Mouse (Mus musculus): ENCODE measurements around the gene Impdh1.
"Not testable (repeated sequence)": the region's sequence is repeated elsewhere in the genome, so short reads cannot be mapped to it uniquely, and the experiment has no call there.

Impdh1 gene

DNA sequence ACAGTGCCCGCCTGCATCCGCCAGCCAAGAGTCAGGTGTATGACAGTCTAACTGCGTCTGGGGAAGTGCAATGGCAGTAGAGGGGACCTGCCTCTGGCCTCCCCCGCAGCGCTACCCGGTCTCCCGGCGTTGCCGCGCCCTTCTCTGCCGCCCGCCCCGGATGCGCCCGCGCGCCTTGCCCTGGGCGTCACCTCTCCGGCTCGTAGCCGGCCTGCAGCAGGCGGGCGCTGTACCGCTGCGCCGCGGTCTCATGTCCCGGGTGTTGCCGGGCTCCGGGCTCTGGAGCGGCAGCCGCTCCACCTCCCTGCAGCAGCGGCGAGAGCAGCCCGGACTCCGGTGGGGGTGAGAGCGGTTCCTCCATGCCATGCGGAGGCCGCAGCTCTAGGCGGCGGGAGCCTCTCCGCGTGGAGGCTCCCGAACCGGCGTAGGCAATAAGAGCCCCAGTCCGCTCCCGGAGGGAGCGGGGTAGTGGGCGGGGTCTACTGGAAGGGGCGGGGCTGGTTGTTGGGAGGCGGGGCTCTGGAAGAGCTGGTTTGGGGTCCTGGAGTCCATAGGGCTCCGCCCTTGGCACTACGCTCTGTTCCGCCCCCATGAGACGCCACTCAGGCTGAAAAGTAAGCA, at the start of gene Impdh1:
Gene Impdh1, minus strand, starts transcription at position 484 of the 621 bp plus-strand sequence.
- peak; percentile 33 for DNase-seq

DNA sequence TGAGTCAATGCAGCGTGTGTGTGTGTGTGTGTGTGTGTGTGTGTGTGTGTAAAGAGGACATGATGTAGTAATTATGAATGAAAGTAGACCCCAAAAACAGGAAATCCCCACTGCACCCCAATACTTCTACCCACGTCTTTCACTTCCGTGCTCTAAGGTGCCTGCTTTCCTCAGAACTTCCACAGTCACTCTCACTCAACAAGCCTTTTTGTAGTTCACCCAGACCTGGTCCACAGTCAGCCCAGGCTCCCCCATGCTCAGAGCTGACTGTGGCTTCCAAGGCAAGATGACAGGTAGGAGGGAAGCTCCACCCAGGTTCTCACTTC, 48.3 kb upstream of the Impdh1 start:
- DNase-seq = no peak

DNA sequence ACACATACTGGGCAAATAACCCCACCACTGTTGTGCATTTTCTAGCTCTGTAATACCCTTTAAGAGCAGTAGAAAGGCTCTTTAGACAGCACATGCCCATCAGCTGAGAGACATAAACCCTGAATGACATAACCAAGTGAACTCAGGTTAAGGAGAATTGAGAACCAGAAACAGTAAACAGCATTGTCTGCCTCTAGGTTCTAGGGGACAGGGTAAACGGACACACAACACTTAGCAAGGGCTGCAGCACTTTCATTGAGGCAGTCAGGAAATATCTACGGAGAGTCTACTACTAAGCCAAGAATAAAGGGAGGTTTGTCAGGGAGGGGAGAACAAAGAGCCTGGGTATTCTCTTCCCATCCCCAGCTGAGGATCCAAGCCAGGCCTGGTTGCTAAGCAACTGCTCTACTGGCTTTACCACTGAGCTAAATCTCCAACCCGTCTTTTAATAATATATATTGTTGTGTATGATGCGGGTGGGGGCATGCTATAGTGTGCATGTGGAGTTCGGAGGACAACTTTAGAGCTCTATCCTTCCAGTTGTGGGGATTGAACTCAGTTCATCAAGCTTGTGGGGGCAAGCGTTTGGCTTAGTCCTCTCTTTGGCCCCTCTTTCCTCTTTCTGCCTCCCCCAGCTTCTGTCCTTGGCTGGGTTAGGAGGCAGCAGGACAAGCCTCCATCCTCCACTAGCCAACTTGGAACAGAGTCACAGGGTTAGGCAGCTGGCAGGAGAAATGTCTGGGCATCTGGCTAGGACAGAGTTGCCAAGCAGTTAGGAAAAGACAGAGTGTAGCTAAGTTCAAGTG, 47.7 kb upstream of the Impdh1 start:
- peak; percentile 69 for DNase-seq

DNA sequence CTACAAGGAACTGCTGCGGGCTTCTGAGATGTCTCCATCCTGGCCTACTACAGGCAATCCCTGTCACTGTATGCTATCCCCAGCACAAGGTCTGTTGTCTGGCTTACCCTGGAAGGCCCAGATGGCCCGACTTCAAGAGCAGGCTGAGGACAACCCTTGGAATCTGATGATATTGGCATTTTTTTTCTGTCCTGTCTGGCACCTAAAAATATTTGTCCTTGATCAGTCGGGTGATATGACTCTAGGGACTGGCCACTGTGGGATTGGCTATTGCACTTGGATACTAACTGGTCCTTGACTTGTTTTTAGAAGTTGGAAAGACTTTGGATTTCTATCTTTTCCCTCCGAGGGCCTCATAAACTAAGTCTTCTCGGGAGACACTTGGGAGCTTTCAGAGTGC, 45.7 kb upstream of the Impdh1 start:
- DNase-seq = no peak

DNA sequence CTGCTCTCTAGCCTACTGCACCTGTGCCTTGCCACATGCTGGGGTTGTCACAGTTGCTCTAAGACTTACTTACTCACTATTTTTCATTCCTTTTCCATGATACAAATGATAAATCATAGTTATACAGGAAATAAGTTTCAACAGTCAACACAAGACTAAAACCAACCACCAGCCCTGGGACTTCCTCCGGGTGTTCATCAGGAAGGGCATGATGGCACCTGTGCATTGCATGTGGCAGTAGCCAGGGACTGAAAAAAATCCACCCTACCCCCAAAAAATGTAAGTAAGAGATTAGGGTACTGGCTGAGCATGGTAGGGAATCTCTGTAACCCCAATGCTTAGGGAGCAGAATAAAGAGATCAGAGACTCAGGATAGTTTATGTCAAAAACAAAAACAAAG, 43.3 kb upstream of the Impdh1 start:
- no peak for DNase-seq

GRCm38 (mm10) chr6:29247072-29247471, 30.9 kb upstream of the Impdh1 start:
- no peak for DNase-seq

DNA sequence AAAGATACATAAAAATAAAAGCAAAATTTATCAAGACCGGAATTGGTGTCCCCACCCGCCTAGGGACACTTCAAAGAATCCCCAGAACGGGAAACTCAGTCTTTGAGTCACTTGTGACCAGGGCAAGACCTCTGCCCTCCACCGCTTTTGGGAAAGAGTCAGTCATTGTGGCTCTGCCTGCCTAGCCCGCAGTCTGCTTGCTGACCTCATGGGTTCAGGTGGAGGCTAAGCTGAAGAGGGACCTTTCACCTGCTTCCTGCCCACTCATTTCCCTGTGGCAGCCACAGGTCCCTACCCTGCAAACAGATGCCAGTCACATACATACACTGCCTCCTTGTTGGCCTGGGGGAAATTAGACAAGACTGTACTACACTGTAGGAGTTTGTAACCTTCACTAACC, 30.4 kb upstream of the Impdh1 start:
- DNase-seq = no peak

- no peak for DNase-seq
Observed at GRCm38 (mm10) chr6:29246183-29246582, 30.0 kb upstream of the Impdh1 start.

- no peak for DNase-seq
Observed at GRCm38 (mm10) chr6:29245272-29246120, 29.3 kb upstream of the Impdh1 start.

DNA sequence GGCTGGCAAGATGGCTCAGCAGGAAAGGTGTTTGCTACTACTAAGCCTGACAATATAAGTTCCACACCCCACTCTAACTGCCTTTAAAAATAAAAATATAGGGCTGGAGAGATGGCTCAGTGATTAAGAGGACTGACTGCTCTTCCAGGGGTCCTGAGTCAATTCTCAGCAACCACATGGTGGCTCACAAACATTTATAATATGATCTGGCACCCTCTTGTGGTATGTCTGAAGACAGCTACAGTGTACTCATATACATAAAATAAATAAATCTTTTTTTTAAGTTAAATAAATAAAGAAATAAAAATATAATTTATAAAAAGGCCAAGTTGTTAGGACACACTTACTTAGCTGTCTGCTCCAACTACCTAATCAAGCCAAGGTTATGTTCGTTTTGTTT, 26.1 kb upstream of the Impdh1 start:
- no peak for DNase-seq

- no peak for DNase-seq
Observed at GRCm38 (mm10) chr6:29241697-29242096, 25.5 kb upstream of the Impdh1 start.

GRCm38 (mm10) chr6:29240806-29241205, 24.6 kb upstream of the Impdh1 start:
- peak; percentile 15 for DNase-seq

GRCm38 (mm10) chr6:29234272-29234671, 18.1 kb upstream of the Impdh1 start:
- no peak for DNase-seq

DNA sequence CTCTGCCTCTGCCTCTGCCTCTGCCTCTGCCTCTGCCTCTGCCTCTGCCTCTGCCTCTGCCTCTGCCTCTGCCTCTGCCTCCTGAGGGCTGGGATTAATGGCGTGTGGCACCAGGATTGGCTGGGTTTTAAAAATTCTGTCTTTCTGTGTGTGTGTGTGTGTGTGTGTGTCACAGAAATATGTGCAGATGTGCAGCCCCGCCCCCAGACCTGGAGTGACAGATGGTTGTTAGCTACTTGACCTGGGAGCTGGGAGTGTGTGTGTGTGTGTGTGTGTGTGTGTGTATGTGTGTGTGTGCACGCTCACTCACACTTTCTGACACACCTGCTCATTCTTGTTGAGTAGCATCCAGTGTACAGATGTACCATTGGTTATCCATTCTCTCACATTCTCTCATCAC, 17.5 kb upstream of the Impdh1 start:
- no peak for DNase-seq

DNA sequence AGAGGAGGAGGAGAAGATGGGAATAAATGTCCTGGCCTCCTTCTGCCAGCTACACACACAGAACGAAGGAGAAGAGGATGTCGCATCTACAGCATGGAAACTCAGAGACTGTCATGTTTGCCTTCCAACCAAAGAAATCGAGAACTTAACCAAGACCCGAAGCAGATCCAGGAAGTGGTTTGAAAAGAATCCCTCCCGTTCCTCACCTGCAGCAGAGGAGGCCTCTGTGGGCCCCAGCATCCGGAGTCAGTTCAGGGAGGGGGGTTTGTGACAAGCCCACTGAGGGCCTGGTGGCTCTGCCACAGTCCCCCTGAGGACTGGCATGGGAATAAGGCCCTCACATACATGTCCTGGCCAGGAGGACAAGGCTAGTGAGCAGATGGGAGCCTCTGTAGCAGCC, 16.2 kb upstream of the Impdh1 start:
- no peak for DNase-seq

- no peak for DNase-seq
Observed at GRCm38 (mm10) chr6:29231799-29232198, 15.6 kb upstream of the Impdh1 start.

DNA sequence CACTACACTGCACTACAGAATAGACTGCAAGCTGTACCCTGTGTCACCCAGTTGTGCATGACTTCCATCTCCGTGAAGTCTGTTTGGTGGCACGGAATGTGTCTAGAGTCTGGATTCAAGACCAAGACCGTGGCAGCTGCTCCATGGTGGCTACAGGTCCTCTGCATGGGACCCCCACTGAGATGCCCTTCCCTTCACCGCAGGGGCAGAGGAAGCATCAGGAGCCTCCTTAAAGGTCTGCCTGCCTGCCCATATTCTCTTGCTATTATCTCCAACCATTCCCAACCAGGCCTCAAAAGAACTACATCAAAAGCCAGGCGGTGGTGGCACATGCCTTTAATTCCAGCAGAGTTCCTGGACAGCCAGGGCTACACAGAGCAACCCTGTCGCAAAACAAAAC, 14.2 kb upstream of the Impdh1 start:
- DNase-seq = no peak

GRCm38 (mm10) chr6:29229265-29229913, 13.2 kb upstream of the Impdh1 start:
- no peak for DNase-seq

DNA sequence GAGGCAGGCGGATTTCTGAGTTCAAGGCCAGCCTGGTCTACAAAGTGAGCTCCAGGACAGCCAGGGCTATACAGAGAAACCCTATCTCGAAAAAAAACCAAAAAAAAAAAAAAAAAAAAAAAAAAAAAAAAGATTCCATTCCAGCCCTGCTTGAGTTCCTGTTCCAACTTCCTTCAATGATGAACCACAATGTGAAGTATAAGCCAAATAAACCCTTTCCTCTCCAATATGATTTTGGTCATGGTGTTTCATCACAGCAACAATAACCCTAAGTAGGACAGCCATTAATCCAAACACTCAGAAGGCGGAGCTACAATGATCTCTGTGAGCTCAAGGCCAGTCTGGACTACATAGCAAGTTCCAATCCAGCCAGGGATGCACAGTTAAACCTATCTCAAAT, 1.6 kb upstream of the Impdh1 start:
- DNase-seq = not testable (repeated sequence)

DNA sequence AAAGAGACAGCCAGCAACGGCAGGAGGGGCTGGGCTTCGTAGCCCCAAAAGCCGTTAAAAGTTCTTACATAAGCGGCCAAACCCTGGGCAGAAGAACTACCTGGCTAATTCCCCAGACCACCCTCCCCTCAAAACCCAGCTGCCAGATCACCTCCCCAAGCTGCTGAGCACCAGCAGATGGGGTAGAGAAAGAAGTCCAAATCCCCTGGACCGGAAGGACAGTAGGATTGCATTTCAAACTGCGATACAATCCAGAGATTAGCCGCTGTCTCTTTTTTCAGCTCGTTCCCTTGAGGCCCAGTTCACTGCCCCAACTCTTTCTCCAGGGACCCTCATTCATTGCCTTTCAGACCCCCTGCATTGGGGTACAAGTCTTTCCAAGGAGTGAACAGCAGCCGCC, 983 bp downstream of the Impdh1 start:
- DNase-seq = no peak

DNA sequence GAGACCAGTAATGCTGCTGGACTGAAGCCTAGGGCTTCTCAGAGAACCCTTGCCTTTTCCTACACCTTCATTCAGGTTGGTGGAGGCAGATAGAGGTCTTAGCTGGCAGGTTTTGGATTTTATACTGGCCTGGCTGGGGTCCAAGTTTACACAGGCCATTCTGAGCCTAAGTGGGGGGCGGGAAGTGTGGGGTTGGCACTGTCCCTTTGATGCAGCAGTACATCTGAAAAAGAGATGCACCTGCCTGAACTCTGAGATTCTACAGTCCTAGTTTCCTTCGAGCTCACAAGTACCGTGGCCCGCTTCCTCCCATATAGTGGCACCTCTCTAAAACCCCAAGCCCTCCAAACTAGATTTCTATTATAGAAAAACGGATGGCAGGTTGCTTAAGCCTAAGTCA, 1.4 kb downstream of the Impdh1 start:
- no peak for DNase-seq

DNA sequence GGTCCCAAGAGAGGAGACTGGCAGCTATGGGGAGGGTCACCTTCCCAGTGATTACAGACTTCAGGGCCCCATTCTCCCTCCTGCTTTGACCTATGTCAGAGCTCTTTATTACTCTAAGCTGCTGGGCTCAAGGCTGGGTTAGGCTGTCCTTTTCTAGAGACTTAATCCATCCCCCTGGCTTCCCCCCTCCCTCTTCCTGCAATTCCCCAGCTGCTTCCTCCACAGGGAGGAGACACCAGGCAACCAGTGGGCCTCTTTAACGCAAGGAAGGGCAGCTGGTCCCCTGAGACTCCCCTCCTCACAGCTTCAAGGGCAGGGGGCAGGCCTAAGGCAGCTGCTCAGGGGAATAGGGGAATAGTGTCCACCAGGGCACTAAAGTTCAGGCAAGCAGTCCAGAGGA, 1.9 kb downstream of the Impdh1 start:
- DNase-seq = no peak

GRCm38 (mm10) chr6:29213436-29213835, 2.7 kb downstream of the Impdh1 start:
- no peak for DNase-seq
